Mouse (Mus musculus) C2C12 (cell line): Measurements from ENCODE around the gene Gm10354.
"Not testable (repeated sequence)": the region's sequence is repeated elsewhere in the genome, so short reads cannot be mapped to it uniquely, and the experiment has no call there.

Source experiments
- CEBPB ChIP-seq: IDR thresholded peaks from one replicate; pipeline ENCODE4 v1.6.1; 2011; ENCODE audit warnings: low read depth, mild to moderate bottlenecking, control low read depth, moderate library complexity
- CTCF ChIP-seq: IDR thresholded peaks from one replicate; pipeline ENCODE4 v1.5.1; 2011; ENCODE audit not compliant: control insufficient read depth, insufficient read depth, insufficient read length
- FOSL1 ChIP-seq: IDR thresholded peaks from one replicate; pipeline ENCODE4 v1.8.0; 2011; ENCODE audit warnings: mild to moderate bottlenecking, low read length; ENCODE audit not compliant: poor library complexity, insufficient read depth, severe bottlenecking
- MAX ChIP-seq: IDR thresholded peaks from one replicate; pipeline ENCODE4 v1.6.1; 2011; ENCODE audit warnings: mild to moderate bottlenecking, control low read depth
- MYOD1 ChIP-seq: IDR thresholded peaks from one replicate; pipeline ENCODE4 v1.6.1; 2011; ENCODE audit warnings: low read depth; ENCODE audit not compliant: control insufficient read depth, insufficient read length
- MYOG ChIP-seq: IDR thresholded peaks from one replicate; pipeline ENCODE4 v1.6.1; 2011; ENCODE audit not compliant: control insufficient read depth, insufficient read length; ENCODE audit errors: extremely low read depth
- USF1 ChIP-seq: IDR thresholded peaks from one replicate; pipeline ENCODE4 v1.6.1; 2011; ENCODE audit warnings: low read depth, mild to moderate bottlenecking, control low read depth, moderate library complexity

DNA sequence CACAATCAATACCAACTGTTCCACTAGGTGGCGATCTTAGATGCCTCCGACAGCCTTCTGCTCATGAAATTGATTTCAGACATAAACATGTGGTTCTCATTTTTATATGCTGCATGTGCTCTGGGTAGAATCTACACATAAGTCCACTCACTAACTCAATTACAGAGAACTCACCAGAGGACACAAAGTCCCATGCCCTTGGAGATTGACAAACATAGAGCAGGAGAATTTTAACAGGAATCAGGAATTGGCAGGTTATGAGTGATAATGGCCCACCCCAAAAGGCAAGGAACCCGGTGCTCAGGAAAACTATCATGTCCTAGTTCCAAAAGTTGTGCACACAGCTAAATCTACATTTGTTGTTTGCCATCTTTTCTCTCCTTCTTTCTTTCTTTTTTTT lies 28.2 kb upstream of the Gm10354 start:
- TF ChIP-seq CTCF, MYOG, USF1, MAX, CEBPB, FOSL1, MYOD1: not testable (repeated sequence)
